Mouse (Mus musculus) bone marrow macrophage, adult 2 months (primary cell): ENCODE measurements around the gene Foxp4. TPM values are rescaled to one million over a fixed set of nuclear protein-coding genes. Genes with fewer than 3 reads are reported as not detected.

Experiments
- H3K27ac ChIP-seq: 2 replicates; pipeline ENCODE4 v1.5.1; 2012; ENCODE audit warnings: low read depth, low read length; ENCODE audit not compliant: insufficient read depth
- H3K4me1 ChIP-seq: 2 replicates; pipeline ENCODE4 v1.6.1; 2012; ENCODE audit warnings: low read length; ENCODE audit not compliant: control insufficient read depth, insufficient read depth
- H3K4me3 ChIP-seq: 2 replicates; pipeline ENCODE4 v1.5.1; 2012; ENCODE audit warnings: mild to moderate bottlenecking, low read length, moderate library complexity; ENCODE audit not compliant: insufficient read depth
- CTCF ChIP-seq: IDR thresholded peaks from 2 replicates; pipeline ENCODE4 v1.5.1; 2012; ENCODE audit warnings: low read depth, mild to moderate bottlenecking, low read length, moderate library complexity
- POLR2A ChIP-seq: IDR thresholded peaks from 2 replicates; pipeline ENCODE4 v1.6.1; 2012; ENCODE audit warnings: mild to moderate bottlenecking, low read depth, low read length, borderline replicate concordance
- polyA plus RNA-seq: library from polyadenylated mRNA; stranded (reverse); fragments of >200 nt; gene quantifications from 2 replicates; pipeline ENCODE4 v1.2.4, GENCODE M21; 2012; ENCODE audit not compliant: missing spikeins, insufficient read depth, insufficient read length

The Foxp4 gene
- polyA plus RNA-seq, 1 experiment = 6.0 TPM

GRCm38 (mm10) chr17:47917907-47918306, 6.5 kb downstream of the Foxp4 start:
- Histone ChIP-seq H3K4me3 (no peak overlapping the region), H3K4me1 (peaks cover 4% of the 10 kb centered on the region; the same call in 1 of the 2 replicates), H3K27ac (no peak overlapping the region)
- TF ChIP-seq CTCF = no peak
- TF ChIP-seq POLR2A = no peak

- Histone ChIP-seq H3K27ac (no peak overlapping the region), H3K4me3 (no peak overlapping the region)
- TF ChIP-seq CTCF (no peak), POLR2A (no peak)
These were observed 7.2 kb downstream of the Foxp4 start for GRCm38 (mm10) chr17:47917212-47917611.

GRCm38 (mm10) chr17:47914676-47915219, 9.7 kb downstream of the Foxp4 start:
- H3K4me1 ChIP-seq = no peaks in the 10 kb centered on the region
- no peak for TF ChIP-seq POLR2A
- no peak for TF ChIP-seq CTCF
- H3K27ac ChIP-seq = no peak overlapping the region
- H3K4me3 ChIP-seq = no peak overlapping the region

More at GRCm38 (mm10) chr17:47917212-47917611, 7.2 kb downstream of the Foxp4 start:
- peaks cover 2% of the 10 kb centered on the region; the same call in 1 of the 2 replicates for H3K4me1 ChIP-seq

- H3K4me1 ChIP-seq = no peaks in the 10 kb centered on the region
- peak overlapping the region; percentile 58 for H3K4me3 ChIP-seq
- no peak overlapping the region for H3K27ac ChIP-seq
- TF ChIP-seq POLR2A (no peak), CTCF (no peak)
These were observed 15.1 kb downstream of the Foxp4 start for GRCm38 (mm10) chr17:47909091-47910001.

GRCm38 (mm10) chr17:47908079-47908478, 16.4 kb downstream of the Foxp4 start:
- Histone ChIP-seq H3K27ac (no peak overlapping the region), H3K4me3 (no peak overlapping the region), H3K4me1 (no peaks in the 10 kb centered on the region)
- TF ChIP-seq CTCF = no peak
- no peak for TF ChIP-seq POLR2A

GRCm38 (mm10) chr17:47907366-47907920, 17.0 kb downstream of the Foxp4 start:
- Histone ChIP-seq H3K27ac (no peak overlapping the region), H3K4me1 (no peaks in the 10 kb centered on the region), H3K4me3 (no peak overlapping the region)
- TF ChIP-seq CTCF (no peak), POLR2A (no peak)

GRCm38 (mm10) chr17:47903846-47904680, 20.4 kb downstream of the Foxp4 start:
- peaks cover 14% of the 10 kb centered on the region for H3K4me1 ChIP-seq
- TF ChIP-seq POLR2A (no peak), CTCF (no peak)
- H3K27ac ChIP-seq = no peak overlapping the region
- H3K4me3 ChIP-seq = no peak overlapping the region

- Histone ChIP-seq H3K4me1 (peaks cover 14% of the 10 kb centered on the region), H3K27ac (no peak overlapping the region; the same call in 1 of the 2 replicates), H3K4me3 (no peak overlapping the region)
- TF ChIP-seq CTCF (no peak), POLR2A (no peak)
These were observed 22.7 kb downstream of the Foxp4 start for GRCm38 (mm10) chr17:47901782-47902181.

GRCm38 (mm10) chr17:47900716-47901115, 23.7 kb downstream of the Foxp4 start:
- Histone ChIP-seq H3K4me3 (peak overlapping the region; percentile 7; the same call in 1 of the 2 replicates), H3K4me1 (peaks cover 14% of the 10 kb centered on the region), H3K27ac (peak overlapping the region; percentile 8; the same call in 1 of the 2 replicates)
- TF ChIP-seq CTCF (no peak), POLR2A (no peak)
